Mouse (Mus musculus): ENCODE data around the gene Plpp7.

Plpp7 gene

GRCm38 (mm10) chr2:32094001-32094707 lies 1.2 kb upstream of the Plpp7 start:
- in situ Hi-C loops (cut with MboI; ENCODE audit: low sequenced_read_pairs), result no loop called here

- in situ Hi-C loops (cut with MboI; ENCODE audit: low sequenced_read_pairs), result no loop called here
Measured at GRCm38 (mm10) chr2:32096122-32096420, 743 bp downstream of the Plpp7 start.

- in situ Hi-C loops (cut with MboI; ENCODE audit: low sequenced_read_pairs), result no loop called here
Measured at GRCm38 (mm10) chr2:32102944-32103343, 7.6 kb downstream of the Plpp7 start.

DNA sequence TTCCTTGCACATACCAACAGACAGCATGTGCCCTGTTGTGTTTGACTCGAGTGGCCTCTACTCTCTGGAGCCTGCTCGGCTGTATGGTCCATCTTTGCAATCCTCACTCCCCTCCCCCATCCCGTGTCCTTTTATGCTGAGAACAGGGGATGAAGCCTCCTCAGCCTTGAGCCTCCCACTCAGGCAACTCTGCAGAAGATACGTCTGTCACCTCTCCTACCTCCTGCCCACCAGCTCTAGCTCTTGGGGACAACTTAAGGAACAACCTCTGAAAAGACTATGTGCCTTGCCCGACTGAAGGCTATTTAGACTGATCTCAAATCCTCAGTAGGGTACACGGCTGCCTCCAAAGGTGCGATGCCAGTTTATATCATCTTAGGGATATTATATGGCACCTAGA lies 8.2 kb downstream of the Plpp7 start:
- in situ Hi-C loops (cut with MboI; ENCODE audit: low sequenced_read_pairs), result no loop called here

- in situ Hi-C loops (cut with MboI; ENCODE audit: low sequenced_read_pairs), result no loop called here
Measured at GRCm38 (mm10) chr2:32104122-32104521, 8.8 kb downstream of the Plpp7 start.

GRCm38 (mm10) chr2:32105117-32105913 lies 10.0 kb downstream of the Plpp7 start:
- in situ Hi-C loops (cut with MboI; ENCODE audit: low sequenced_read_pairs), result no loop called here

DNA sequence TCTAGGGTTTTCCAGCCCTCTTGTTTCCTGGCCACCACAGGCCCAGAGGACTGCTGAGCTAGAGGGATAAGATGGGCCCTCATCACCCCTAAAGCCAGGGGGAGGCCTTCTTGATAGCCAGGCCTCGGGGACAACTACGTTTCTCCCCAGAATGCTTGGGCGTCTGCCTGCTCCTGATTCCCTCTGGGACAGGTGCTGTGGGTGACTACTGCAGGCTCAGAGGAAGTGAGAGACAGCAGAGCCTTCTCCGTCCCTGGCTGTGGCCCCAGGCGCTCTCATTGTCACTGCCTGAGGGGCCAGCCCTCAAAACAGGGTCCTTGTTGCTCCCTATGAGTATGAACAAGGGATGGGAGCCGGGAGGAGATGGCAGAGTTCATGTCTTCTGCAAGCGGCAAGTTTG lies 10.6 kb downstream of the Plpp7 start:
- in situ Hi-C loops (cut with MboI; ENCODE audit: low sequenced_read_pairs), result no loop called here

GRCm38 (mm10) chr2:32111268-32111667 lies 15.9 kb downstream of the Plpp7 start:
- in situ Hi-C loops (cut with MboI; ENCODE audit: low sequenced_read_pairs), result no loop called here

DNA sequence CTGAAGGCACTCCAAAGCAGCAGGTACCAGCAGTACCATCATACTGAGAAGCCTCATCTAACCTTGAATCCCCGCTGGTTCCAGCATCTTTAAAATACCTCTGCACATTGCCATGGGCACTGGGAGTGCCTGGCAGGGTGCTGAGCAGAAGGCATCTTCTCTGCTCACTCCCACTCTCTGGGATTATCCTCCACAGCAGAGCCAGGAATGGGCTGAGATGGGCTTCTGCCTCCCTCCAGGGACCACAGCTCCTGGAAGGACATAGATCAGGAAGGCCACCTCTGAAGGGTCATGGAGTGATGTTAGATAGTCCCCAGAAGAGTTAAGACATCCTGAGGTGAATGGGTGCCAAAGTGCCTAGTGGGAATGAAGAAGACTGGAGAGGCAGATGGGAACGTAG lies 17.2 kb downstream of the Plpp7 start:
- in situ Hi-C loops (cut with MboI; ENCODE audit: low sequenced_read_pairs), result no loop called here

- in situ Hi-C loops (cut with MboI; ENCODE audit: low sequenced_read_pairs), result no loop called here
Measured at GRCm38 (mm10) chr2:32115851-32116268, 20.5 kb downstream of the Plpp7 start.

GRCm38 (mm10) chr2:32119802-32120750 lies 24.7 kb downstream of the Plpp7 start:
- in situ Hi-C loops (cut with MboI; ENCODE audit: low sequenced_read_pairs), result no loop called here

DNA sequence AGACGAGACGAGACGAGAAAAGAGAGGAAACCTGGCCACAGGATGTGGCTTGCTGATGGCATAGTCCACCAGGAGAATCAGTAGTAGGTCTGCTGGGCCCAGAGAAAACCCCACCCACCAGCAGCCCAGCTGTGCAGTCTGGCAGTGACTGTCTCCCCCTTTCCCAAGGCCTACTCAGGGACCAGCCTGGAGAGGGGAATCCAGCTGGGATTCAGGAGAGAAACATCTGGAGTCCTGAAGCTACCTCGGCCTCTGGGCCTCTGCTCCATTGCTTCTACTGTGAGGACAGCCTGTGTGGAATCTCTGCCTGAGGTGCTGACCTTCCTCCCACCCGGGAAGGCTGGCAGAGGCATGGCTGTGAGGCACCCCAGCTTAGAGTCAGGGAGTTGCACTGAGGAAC lies 25.8 kb downstream of the Plpp7 start:
- in situ Hi-C loops (cut with MboI; ENCODE audit: low sequenced_read_pairs), result no loop called here

GRCm38 (mm10) chr2:32121785-32122184 lies 26.5 kb downstream of the Plpp7 start:
- in situ Hi-C loops (cut with MboI; ENCODE audit: low sequenced_read_pairs), result no loop called here

GRCm38 (mm10) chr2:32127653-32128535 lies 32.6 kb downstream of the Plpp7 start:
- in situ Hi-C loops (cut with MboI; ENCODE audit: low sequenced_read_pairs), result no loop called here

DNA sequence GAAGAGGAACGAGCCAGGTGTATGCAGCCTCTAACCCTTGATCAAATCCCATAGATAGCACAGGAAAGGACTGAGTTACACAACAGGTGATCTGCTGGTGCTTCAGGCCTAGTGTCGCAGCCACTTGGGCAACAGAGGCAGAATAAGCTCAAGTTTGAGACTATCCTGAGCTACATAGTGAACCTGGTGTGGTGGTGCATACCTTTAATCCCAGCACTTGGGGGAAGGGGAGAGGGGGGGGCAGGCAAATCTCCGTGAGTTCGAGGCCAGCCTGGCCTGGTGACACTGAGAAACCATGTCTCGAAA lies 33.2 kb downstream of the Plpp7 start:
- in situ Hi-C loops (cut with MboI; ENCODE audit: low sequenced_read_pairs), result no loop called here

- in situ Hi-C loops (cut with MboI; ENCODE audit: low sequenced_read_pairs), result no loop called here
Measured at GRCm38 (mm10) chr2:32129383-32130074, 34.2 kb downstream of the Plpp7 start.

- in situ Hi-C loops (cut with MboI; ENCODE audit: low sequenced_read_pairs), result no loop called here
Measured at GRCm38 (mm10) chr2:32130435-32130834, 35.1 kb downstream of the Plpp7 start.

DNA sequence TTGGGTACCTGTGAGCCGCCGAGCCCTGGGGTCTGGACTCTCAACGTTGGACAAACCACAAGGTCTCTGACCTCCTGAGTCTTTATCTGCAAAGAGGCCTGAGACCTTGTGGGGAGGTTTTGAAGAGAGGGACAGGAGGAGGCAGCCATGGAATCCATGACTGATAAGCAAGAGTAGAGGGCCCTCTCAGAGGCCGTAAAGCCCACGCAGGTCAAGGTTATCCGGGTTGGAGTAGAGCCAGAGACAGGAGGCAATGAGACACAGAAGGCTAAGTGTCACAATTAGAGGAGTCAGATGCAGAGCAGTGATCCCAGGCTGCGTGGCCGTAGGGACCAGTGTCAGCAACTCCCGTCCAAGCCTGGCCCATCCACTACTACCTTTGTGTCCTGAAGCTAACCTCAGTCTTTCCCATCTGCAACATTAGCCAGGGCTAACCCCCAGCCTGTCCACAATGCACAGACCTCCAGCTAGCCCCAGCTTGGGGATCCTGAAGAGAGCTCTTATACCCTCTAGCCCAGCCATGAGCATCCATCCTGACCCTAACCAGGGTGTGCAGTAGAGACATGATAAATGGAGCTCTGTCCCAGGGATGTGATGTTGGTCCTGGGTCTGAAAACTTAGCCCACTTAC lies 36.0 kb downstream of the Plpp7 start:
- in situ Hi-C loops (cut with MboI; ENCODE audit: low sequenced_read_pairs), result no loop called here

GRCm38 (mm10) chr2:32131866-32132566 lies 36.7 kb downstream of the Plpp7 start:
- in situ Hi-C loops (cut with MboI; ENCODE audit: low sequenced_read_pairs), result no loop called here

Measured in CH12F3 (cell line).